Mouse (Mus musculus): ENCODE measurements around the gene Aff3.

DNA sequence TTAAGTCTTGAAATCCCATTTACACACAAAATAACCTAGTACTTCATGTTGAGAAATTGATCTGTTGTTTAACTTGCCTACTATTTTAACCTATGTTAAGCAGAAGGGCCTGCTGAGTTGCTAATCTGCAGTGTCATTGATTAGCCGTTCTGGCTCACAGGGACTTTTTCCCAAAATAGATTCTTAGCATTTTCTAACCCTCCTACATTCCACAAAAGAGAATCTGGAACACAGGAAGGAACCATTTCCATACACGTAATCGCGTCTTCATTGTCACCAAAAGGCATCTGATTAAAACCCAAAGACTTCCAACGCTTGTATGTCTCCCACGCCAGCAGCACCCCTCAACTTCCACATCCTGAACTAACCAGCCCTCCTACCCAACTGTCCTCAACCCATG is 44.4 kb downstream of the Aff3 start:
- no peak for TF ChIP-seq CTCF (IDR thresholded peaks at IDR 0.05; ENCODE audit: low read depth)
- no peak for TF ChIP-seq EP300 (IDR thresholded peaks at IDR 0.05; ENCODE audit: low read depth)
